Mouse (Mus musculus): ENCODE results near the gene Dram1. TPM values are rescaled to one million over a fixed set of nuclear protein-coding genes. Genes with fewer than 3 reads are reported as not detected.

Dram1 gene
- polyA plus RNA-seq, 1 experiment from 2014 or later, result 2.3 TPM

- no peak overlapping the region for H3K4me3 ChIP-seq (replicated peaks)
- 77% methylated on average over 7 of the region's 7 CpGs for WGBS (ENCODE audit: insufficient replicate concordance)
- no peak overlapping the region for H3K4me2 ChIP-seq
- no peaks in the 10 kb centered on the region for H3K4me1 ChIP-seq (replicated peaks)
- H3K27ac ChIP-seq (replicated peaks), result no peak overlapping the region
- H3K9ac ChIP-seq, result no peak overlapping the region
- ATAC-seq (ENCODE audit: insufficient read depth), result no peak
- no peaks in the 10 kb centered on the region for H3K9me3 ChIP-seq (replicated peaks)
- no peaks in the 10 kb centered on the region for H3K27me3 ChIP-seq
- peaks cover 6% of the 10 kb centered on the region; the same call in 1 of the 2 replicates for H3K36me3 ChIP-seq (replicated peaks)
These were observed 26.9 kb upstream of the Dram1 start for GRCm38 (mm10) chr10:88405812-88406211.

- no peak overlapping the region for H3K4me2 ChIP-seq
- 59% methylated on average over 6 of the region's 6 CpGs for WGBS (ENCODE audit: insufficient replicate concordance)
- peaks cover 6% of the 10 kb centered on the region; the same call in 1 of the 2 replicates for H3K36me3 ChIP-seq (replicated peaks)
These were observed 25.3 kb upstream of the Dram1 start for GRCm38 (mm10) chr10:88404220-88404619.

GRCm38 (mm10) chr10:88403021-88403420, 24.1 kb upstream of the Dram1 start:
- Histone ChIP-seq H3K4me1 (replicated peaks) (no peaks in the 10 kb centered on the region), H3K27ac (replicated peaks) (no peak overlapping the region), H3K9me3 (replicated peaks) (no peaks in the 10 kb centered on the region), H3K27me3 (no peaks in the 10 kb centered on the region), H3K4me3 (replicated peaks) (no peak overlapping the region), H3K4me2 (no peak overlapping the region), H3K9ac (no peak overlapping the region), H3K36me3 (replicated peaks) (peaks cover 6% of the 10 kb centered on the region; the same call in 1 of the 2 replicates)
- ATAC-seq (ENCODE audit: insufficient read depth), result no peak
- 73% methylated on average over 4 of the region's 4 CpGs for WGBS (ENCODE audit: insufficient replicate concordance)

More at GRCm38 (mm10) chr10:88404220-88404619, 25.3 kb upstream of the Dram1 start:
- no peaks in the 10 kb centered on the region for H3K9me3 ChIP-seq (replicated peaks)
- no peaks in the 10 kb centered on the region for H3K27me3 ChIP-seq
- ATAC-seq (ENCODE audit: insufficient read depth), result no peak
- H3K4me3 ChIP-seq (replicated peaks), result no peak overlapping the region
- no peak overlapping the region for H3K27ac ChIP-seq (replicated peaks)
- no peak overlapping the region for H3K9ac ChIP-seq
- H3K4me1 ChIP-seq (replicated peaks), result no peaks in the 10 kb centered on the region

GRCm38 (mm10) chr10:88399271-88399670, 20.4 kb upstream of the Dram1 start:
- Histone ChIP-seq H3K27me3 (no peaks in the 10 kb centered on the region), H3K4me3 (replicated peaks) (no peak overlapping the region), H3K9me3 (replicated peaks) (no peaks in the 10 kb centered on the region), H3K4me1 (replicated peaks) (no peaks in the 10 kb centered on the region), H3K27ac (replicated peaks) (no peak overlapping the region), H3K9ac (no peak overlapping the region), H3K4me2 (no peak overlapping the region), H3K36me3 (replicated peaks) (peaks cover 6% of the 10 kb centered on the region; the same call in 1 of the 2 replicates)
- 62% methylated on average over 5 of the region's 5 CpGs for WGBS (ENCODE audit: insufficient replicate concordance)
- no peak for ATAC-seq (ENCODE audit: insufficient read depth)

- H3K9me3 ChIP-seq (replicated peaks), result no peaks in the 10 kb centered on the region
- peaks cover 6% of the 10 kb centered on the region; the same call in 1 of the 2 replicates for H3K36me3 ChIP-seq (replicated peaks)
- no peaks in the 10 kb centered on the region for H3K4me1 ChIP-seq (replicated peaks)
- H3K4me2 ChIP-seq, result no peak overlapping the region
- no peak overlapping the region for H3K27ac ChIP-seq (replicated peaks)
- H3K9ac ChIP-seq, result no peak overlapping the region
- WGBS (ENCODE audit: insufficient replicate concordance), result 49% methylated on average over 6 of the region's 6 CpGs
- H3K4me3 ChIP-seq (replicated peaks), result no peak overlapping the region
- no peak for ATAC-seq (ENCODE audit: insufficient read depth)
- no peaks in the 10 kb centered on the region for H3K27me3 ChIP-seq
These were observed 19.9 kb upstream of the Dram1 start for GRCm38 (mm10) chr10:88398668-88399243.

GRCm38 (mm10) chr10:88392181-88392847, 13.4 kb upstream of the Dram1 start:
- no peak for ATAC-seq (ENCODE audit: insufficient read depth)
- Histone ChIP-seq H3K4me1 (replicated peaks) (peaks cover 21% of the 10 kb centered on the region), H3K4me2 (no peak overlapping the region), H3K9me3 (replicated peaks) (no peaks in the 10 kb centered on the region), H3K27ac (replicated peaks) (no peak overlapping the region), H3K9ac (no peak overlapping the region), H3K4me3 (replicated peaks) (no peak overlapping the region), H3K27me3 (no peaks in the 10 kb centered on the region), H3K36me3 (replicated peaks) (no peaks in the 10 kb centered on the region)
- WGBS (ENCODE audit: insufficient replicate concordance), result 70% methylated on average over 9 of the region's 9 CpGs

GRCm38 (mm10) chr10:88391495-88391894, 12.6 kb upstream of the Dram1 start:
- peaks cover 22% of the 10 kb centered on the region for H3K4me1 ChIP-seq (replicated peaks)
- no peak for ATAC-seq (ENCODE audit: insufficient read depth)
- no peak overlapping the region for H3K4me3 ChIP-seq (replicated peaks)
- WGBS (ENCODE audit: insufficient replicate concordance), result 80% methylated on average over 9 of the region's 9 CpGs
- no peak overlapping the region for H3K4me2 ChIP-seq
- no peaks in the 10 kb centered on the region for H3K27me3 ChIP-seq
- H3K27ac ChIP-seq (replicated peaks), result no peak overlapping the region
- H3K36me3 ChIP-seq (replicated peaks), result no peaks in the 10 kb centered on the region
- no peaks in the 10 kb centered on the region for H3K9me3 ChIP-seq (replicated peaks)
- no peak overlapping the region for H3K9ac ChIP-seq

- H3K4me2 ChIP-seq, result peak overlapping the region; percentile 17; the same call in 1 of the 2 replicates
- peaks cover 35% of the 10 kb centered on the region for H3K4me1 ChIP-seq (replicated peaks)
- H3K27ac ChIP-seq (replicated peaks), result no peak overlapping the region
- ATAC-seq (ENCODE audit: insufficient read depth), result no peak
- H3K27me3 ChIP-seq, result no peaks in the 10 kb centered on the region
- no peaks in the 10 kb centered on the region for H3K36me3 ChIP-seq (replicated peaks)
- H3K9me3 ChIP-seq (replicated peaks), result no peaks in the 10 kb centered on the region
- H3K9ac ChIP-seq, result no peak overlapping the region
- H3K4me3 ChIP-seq (replicated peaks), result no peak overlapping the region
- WGBS (ENCODE audit: insufficient replicate concordance), result 33% methylated on average over 10 of the region's 10 CpGs
These were observed 11.4 kb upstream of the Dram1 start for GRCm38 (mm10) chr10:88390096-88390790.

- H3K9me3 ChIP-seq (replicated peaks), result no peaks in the 10 kb centered on the region
- H3K27ac ChIP-seq (replicated peaks), result no peak overlapping the region
- no peak overlapping the region for H3K9ac ChIP-seq
- H3K4me1 ChIP-seq (replicated peaks), result peaks cover 40% of the 10 kb centered on the region
- H3K4me2 ChIP-seq, result peak overlapping the region; percentile 13; the same call in 1 of the 2 replicates
- no peak for ATAC-seq (ENCODE audit: insufficient read depth)
- H3K36me3 ChIP-seq (replicated peaks), result no peaks in the 10 kb centered on the region
- H3K27me3 ChIP-seq, result no peaks in the 10 kb centered on the region
- no peak overlapping the region for H3K4me3 ChIP-seq (replicated peaks)
- WGBS (ENCODE audit: insufficient replicate concordance), result 18% methylated on average over 4 of the region's 4 CpGs
These were observed 10.7 kb upstream of the Dram1 start for GRCm38 (mm10) chr10:88389576-88389975.

- Histone ChIP-seq H3K4me2 (peak overlapping the region; percentile 23; the same call in 1 of the 2 replicates), H3K4me1 (replicated peaks) (peaks cover 54% of the 10 kb centered on the region), H3K27ac (replicated peaks) (no peak overlapping the region), H3K36me3 (replicated peaks) (no peaks in the 10 kb centered on the region), H3K9ac (no peak overlapping the region), H3K9me3 (replicated peaks) (no peaks in the 10 kb centered on the region), H3K4me3 (replicated peaks) (no peak overlapping the region), H3K27me3 (no peaks in the 10 kb centered on the region)
- 29% methylated on average over 6 of the region's 6 CpGs for WGBS (ENCODE audit: insufficient replicate concordance)
- ATAC-seq (ENCODE audit: insufficient read depth), result no peak
These were observed 7.4 kb upstream of the Dram1 start for GRCm38 (mm10) chr10:88386251-88386650.

- H3K4me3 ChIP-seq (replicated peaks), result no peak overlapping the region
- H3K36me3 ChIP-seq (replicated peaks), result no peaks in the 10 kb centered on the region
- no peak overlapping the region for H3K27ac ChIP-seq (replicated peaks)
- no peaks in the 10 kb centered on the region for H3K27me3 ChIP-seq
- H3K9ac ChIP-seq, result no peak overlapping the region
- H3K4me2 ChIP-seq, result peak overlapping the region; percentile 23; the same call in 1 of the 2 replicates
- WGBS (ENCODE audit: insufficient replicate concordance), result 12% methylated on average over 6 of the region's 6 CpGs
- H3K4me1 ChIP-seq (replicated peaks), result peaks cover 59% of the 10 kb centered on the region
- no peaks in the 10 kb centered on the region for H3K9me3 ChIP-seq (replicated peaks)
- ATAC-seq (ENCODE audit: insufficient read depth), result peak; percentile 74
These were observed 6.9 kb upstream of the Dram1 start for GRCm38 (mm10) chr10:88385758-88386157.
